Mouse (Mus musculus) hindbrain, embryonic 12.5 days (tissue): ENCODE measurements around the gene Nqo2. TPM values are rescaled to one million over a fixed set of nuclear protein-coding genes. Genes with fewer than 3 reads are reported as not detected.
A peak's percentile ranks its signal among the peaks of the same experiment; 100 is the strongest.

ENCODE experiments used
- ATAC-seq: fragments of 200-750 bp; cut with Nextera tagmentation; 2 replicates; pipeline ENCODE4 v1.8.0; 2017; ENCODE audit warnings: moderate TSS enrichment; ENCODE audit not compliant: low FRiP score
- H3K27ac ChIP-seq: fragments of 300-500 bp; sonication (generic); 2 replicates; pipeline ENCODE4 v1.5.1; 2016; ENCODE audit warnings: mild to moderate bottlenecking
- H3K27me3 ChIP-seq: fragments of 300-500 bp; sonication (generic); 2 replicates; pipeline ENCODE4 v1.6.1; 2016; ENCODE audit warnings: mild to moderate bottlenecking
- H3K36me3 ChIP-seq: fragments of 300-500 bp; sonication (generic); 2 replicates; pipeline ENCODE4 v1.6.1; 2016; ENCODE audit warnings: mild to moderate bottlenecking
- H3K4me1 ChIP-seq: fragments of 300-500 bp; sonication (generic); 2 replicates; pipeline ENCODE4 v1.6.1; 2016
- H3K4me2 ChIP-seq: fragments of 300-500 bp; sonication (generic); replicated peaks from 2 replicates; pipeline ENCODE4 v1.6.1; 2016; ENCODE audit warnings: mild to moderate bottlenecking
- H3K4me3 ChIP-seq: fragments of 300-500 bp; sonication (generic); 2 replicates; pipeline ENCODE4 v1.5.1; 2016; ENCODE audit warnings: mild to moderate bottlenecking
- H3K9ac ChIP-seq: fragments of 300-500 bp; sonication (generic); 2 replicates; pipeline ENCODE4 v1.6.1; 2016; ENCODE audit warnings: mild to moderate bottlenecking, moderate library complexity
- H3K9me3 ChIP-seq: fragments of 300-500 bp; sonication (generic); replicated peaks from 2 replicates; pipeline ENCODE4 v1.6.1; 2016; ENCODE audit warnings: mild to moderate bottlenecking
- WGBS: fragments of 180-500 bp; shearing (Covaris S2); methylation state at CpG from one replicate; pipeline ENCODE4 v1.1.7; 2016; 5-methylcytosine and 5-hydroxymethylcytosine counted together
- polyA plus RNA-seq: library from polyadenylated mRNA; unstranded; fragments of >200 nt; fragmentation: Nextera tagmentation; extraction: Ambion mirVana; gene quantifications from 2 replicates; pipeline ENCODE4 v1.2.1, GENCODE M21; 2016

Nqo2 gene
- polyA plus RNA-seq, 1 experiment from 2014 or later = 16.0 TPM

- Histone ChIP-seq H3K9ac (no peak overlapping the region), H3K9me3 (no peaks in the 10 kb centered on the region), H3K4me2 (no peak overlapping the region), H3K36me3 (no peaks in the 10 kb centered on the region), H3K27ac (no peak overlapping the region), H3K27me3 (no peaks in the 10 kb centered on the region), H3K4me1 (no peaks in the 10 kb centered on the region), H3K4me3 (no peak overlapping the region)
- ATAC-seq = no peak
- WGBS = 87% methylated on average over 4 of the region's 4 CpGs
Observed at GRCm38 (mm10) chr13:33951308-33952074, 13.0 kb upstream of the Nqo2 start.

GRCm38 (mm10) chr13:33952075-33952449 lies 12.4 kb upstream of the Nqo2 start:
- Histone ChIP-seq H3K27me3 (no peaks in the 10 kb centered on the region), H3K27ac (no peak overlapping the region), H3K4me3 (no peak overlapping the region), H3K4me2 (no peak overlapping the region), H3K4me1 (no peaks in the 10 kb centered on the region), H3K9me3 (no peaks in the 10 kb centered on the region), H3K36me3 (no peaks in the 10 kb centered on the region), H3K9ac (no peak overlapping the region)
- ATAC-seq = no peak
- whole genome bisulfite sequencing = 73% methylated on average over 1 of the region's 1 CpGs

- H3K27me3 ChIP-seq = no peaks in the 10 kb centered on the region
- WGBS = 86% methylated on average over 2 of the region's 2 CpGs
- ATAC-seq = no peak
Observed at GRCm38 (mm10) chr13:33952947-33953346, 11.5 kb upstream of the Nqo2 start.

GRCm38 (mm10) chr13:33956571-33957421 lies 7.7 kb upstream of the Nqo2 start:
- Histone ChIP-seq H3K27me3 (no peaks in the 10 kb centered on the region), H3K9me3 (no peaks in the 10 kb centered on the region), H3K9ac (no peak overlapping the region), H3K4me3 (no peak overlapping the region), H3K36me3 (no peaks in the 10 kb centered on the region), H3K4me1 (no peaks in the 10 kb centered on the region), H3K27ac (no peak overlapping the region), H3K4me2 (no peak overlapping the region)
- ATAC-seq = no peak
- 34% methylated on average over 6 of the region's 6 CpGs for WGBS

More at GRCm38 (mm10) chr13:33952947-33953346, 11.5 kb upstream of the Nqo2 start:
- Histone ChIP-seq H3K4me2 (no peak overlapping the region), H3K4me3 (no peak overlapping the region), H3K9me3 (no peaks in the 10 kb centered on the region), H3K36me3 (no peaks in the 10 kb centered on the region), H3K9ac (no peak overlapping the region), H3K27ac (no peak overlapping the region), H3K4me1 (no peaks in the 10 kb centered on the region)

GRCm38 (mm10) chr13:33959771-33960170 lies 4.7 kb upstream of the Nqo2 start:
- Histone ChIP-seq H3K4me2 (no peak overlapping the region), H3K4me1 (no peaks in the 10 kb centered on the region), H3K27ac (no peak overlapping the region), H3K36me3 (no peaks in the 10 kb centered on the region), H3K9ac (no peak overlapping the region), H3K9me3 (no peaks in the 10 kb centered on the region), H3K27me3 (no peaks in the 10 kb centered on the region), H3K4me3 (no peak overlapping the region)
- no peak for ATAC-seq
- 94% methylated on average over 2 of the region's 2 CpGs for WGBS

GRCm38 (mm10) chr13:33965056-33966024 lies 853 bp downstream of the Nqo2 start:
- Histone ChIP-seq H3K27me3 (no peaks in the 10 kb centered on the region), H3K9ac (peak overlapping the region; percentile 69), H3K4me1 (peaks cover 6% of the 10 kb centered on the region), H3K4me2 (peak overlapping the region; percentile 75), H3K36me3 (no peaks in the 10 kb centered on the region), H3K4me3 (peak overlapping the region; percentile 54), H3K9me3 (no peaks in the 10 kb centered on the region), H3K27ac (peak overlapping the region; percentile 82)
- peak; percentile 66 for ATAC-seq
- WGBS = 23% methylated on average over 14 of the region's 14 CpGs

GRCm38 (mm10) chr13:33966025-33966412 lies 1.5 kb downstream of the Nqo2 start:
- H3K9me3 ChIP-seq = no peaks in the 10 kb centered on the region
- WGBS = 71% methylated on average over 4 of the region's 4 CpGs

GRCm38 (mm10) chr13:33966574-33966973 lies 2.1 kb downstream of the Nqo2 start:
- ATAC-seq = no peak
- H3K36me3 ChIP-seq = no peaks in the 10 kb centered on the region
- no peak overlapping the region for H3K9ac ChIP-seq
- no peak overlapping the region for H3K4me3 ChIP-seq
- H3K4me2 ChIP-seq = no peak overlapping the region
- peaks cover 6% of the 10 kb centered on the region for H3K4me1 ChIP-seq
- no peaks in the 10 kb centered on the region for H3K9me3 ChIP-seq
- no peak overlapping the region for H3K27ac ChIP-seq
- H3K27me3 ChIP-seq = no peaks in the 10 kb centered on the region

More at GRCm38 (mm10) chr13:33966025-33966412, 1.5 kb downstream of the Nqo2 start:
- Histone ChIP-seq H3K27ac (no peak overlapping the region), H3K27me3 (no peaks in the 10 kb centered on the region), H3K4me3 (no peak overlapping the region), H3K4me2 (0 out of 2 replicates have a peak overlapping the region, but pooled peaks have one; percentile 75), H3K9ac (no peak overlapping the region), H3K4me1 (peaks cover 6% of the 10 kb centered on the region), H3K36me3 (no peaks in the 10 kb centered on the region)
- ATAC-seq = no peak

GRCm38 (mm10) chr13:33989625-33990024 lies 25.1 kb downstream of the Nqo2 start:
- Histone ChIP-seq H3K4me2 (no peak overlapping the region), H3K27ac (no peak overlapping the region), H3K9me3 (no peaks in the 10 kb centered on the region), H3K9ac (no peak overlapping the region), H3K4me3 (no peak overlapping the region), H3K4me1 (no peaks in the 10 kb centered on the region), H3K27me3 (no peaks in the 10 kb centered on the region), H3K36me3 (0 out of 2 replicates have a peak, but pooled peaks cover 4% of the 10 kb centered on the region)
- ATAC-seq = no peak
- 85% methylated on average over 5 of the region's 5 CpGs for WGBS

GRCm38 (mm10) chr13:33995197-33995596 lies 30.7 kb downstream of the Nqo2 start:
- no peaks in the 10 kb centered on the region for H3K9me3 ChIP-seq
- no peak overlapping the region for H3K4me2 ChIP-seq
- no peaks in the 10 kb centered on the region for H3K4me1 ChIP-seq
- 13% methylated on average over 1 of the region's 1 CpGs for WGBS
- ATAC-seq = no peak
- no peak overlapping the region for H3K9ac ChIP-seq
- H3K27ac ChIP-seq = no peak overlapping the region
- 0 out of 2 replicates have a peak, but pooled peaks cover 9% of the 10 kb centered on the region for H3K36me3 ChIP-seq
- no peak overlapping the region for H3K4me3 ChIP-seq
- H3K27me3 ChIP-seq = no peaks in the 10 kb centered on the region

GRCm38 (mm10) chr13:34002058-34003006 lies 37.8 kb downstream of the Nqo2 start, which contains the start of the genes Ripk1 and Serpinb6a:
Gene Ripk1 (plus strand): TSS chr13:34002363.
Gene Serpinb6a (minus strand): TSS chr13:34002794.
- Histone ChIP-seq H3K27ac (peak within 1 kb of the TSS; percentile 90), H3K9me3 (no peaks in the 10 kb centered on the region), H3K4me3 (peak within 1 kb of the TSS; percentile 97), H3K36me3 (0 out of 2 replicates have a peak, but pooled peaks cover 5% of the 10 kb centered on the region), H3K4me2 (peak within 1 kb of the TSS; percentile 74), H3K27me3 (no peaks in the 10 kb centered on the region), H3K9ac (peak within 1 kb of the TSS; percentile 90), H3K4me1 (peaks cover 12% of the 10 kb centered on the region)
- under 1% methylated on average over 92 of the region's 92 CpGs for WGBS
- peak; percentile 97 for ATAC-seq
